Mouse (Mus musculus) intestine, embryonic 16.5 days (tissue): ENCODE measurements around the gene Synm. TPM values are rescaled to one million over a fixed set of nuclear protein-coding genes. Genes with fewer than 3 reads are reported as not detected.

Experiments
- ATAC-seq: fragments of 200-750 bp; cut with Nextera tagmentation; 2 replicates; pipeline ENCODE4 v1.8.0; 2017; ENCODE audit warnings: moderate TSS enrichment, moderate library complexity
- H3K27ac ChIP-seq: fragments of 300-500 bp; sonication (generic); 2 replicates; pipeline ENCODE4 v1.5.1; 2014; ENCODE audit warnings: mild to moderate bottlenecking, low read length
- H3K27me3 ChIP-seq: fragments of 300-500 bp; sonication (generic); replicated peaks from 2 replicates; pipeline ENCODE4 v1.6.1; 2014; ENCODE audit warnings: low read length, control low read depth, mixed read lengths; ENCODE audit not compliant: control insufficient read depth, insufficient read depth
- H3K36me3 ChIP-seq: fragments of 300-500 bp; sonication (generic); 2 replicates; pipeline ENCODE4 v1.6.1; 2014; ENCODE audit warnings: low read length, control low read depth; ENCODE audit not compliant: control insufficient read depth, insufficient read depth
- H3K4me1 ChIP-seq: fragments of 300-500 bp; sonication (generic); 2 replicates; pipeline ENCODE4 v1.6.1; 2014; ENCODE audit warnings: low read length, control low read depth, mixed read lengths; ENCODE audit not compliant: control insufficient read depth, insufficient read depth
- H3K4me2 ChIP-seq: fragments of 300-500 bp; sonication (generic); 2 replicates; pipeline ENCODE4 v1.6.1; 2014; ENCODE audit warnings: low read depth, low read length, control low read depth
- H3K4me3 ChIP-seq: fragments of 300-500 bp; sonication (generic); 2 replicates; pipeline ENCODE4 v1.5.1; 2014; ENCODE audit warnings: mild to moderate bottlenecking, low read length
- H3K9ac ChIP-seq: fragments of 300-500 bp; sonication (generic); 2 replicates; pipeline ENCODE4 v1.6.1; 2014; ENCODE audit warnings: low read depth, low read length
- H3K9me3 ChIP-seq: fragments of 300-500 bp; sonication (generic); 2 replicates; pipeline ENCODE4 v1.6.1; 2016; ENCODE audit warnings: low read length, control low read depth; ENCODE audit not compliant: control insufficient read depth
- WGBS: fragments of 180-500 bp; shearing (Covaris S2); extraction: QIAGEN DNeasy Blood & Tissue Kit; methylation state at CpG from one replicate; pipeline ENCODE4 v1.1.7; 2014; 5-methylcytosine and 5-hydroxymethylcytosine counted together
- polyA plus RNA-seq: library from polyadenylated mRNA; unstranded; fragments of >200 nt; fragmentation: Nextera tagmentation; extraction: Ambion mirVana; gene quantifications from 2 replicates; pipeline ENCODE4 v1.2.1, GENCODE M21; 2015

Gene Synm
- polyA plus RNA-seq, 1 experiment from 2014 or later = 4.5 TPM

- Histone ChIP-seq H3K9ac (no peak overlapping the region), H3K4me1 (peaks cover 2% of the 10 kb centered on the region; the same call in 1 of the 2 replicates), H3K27me3 (no peaks in the 10 kb centered on the region), H3K27ac (no peak overlapping the region), H3K4me2 (no peak overlapping the region), H3K4me3 (no peak overlapping the region), H3K9me3 (peaks cover 3% of the 10 kb centered on the region; the same call in 1 of the 2 replicates), H3K36me3 (peaks cover 3% of the 10 kb centered on the region; the same call in 1 of the 2 replicates)
- ATAC-seq = no peak
- WGBS = 77% methylated on average over 10 of the region's 10 CpGs
Observed at GRCm38 (mm10) chr7:67716925-67717324, 42.6 kb downstream of the Synm start.

DNA sequence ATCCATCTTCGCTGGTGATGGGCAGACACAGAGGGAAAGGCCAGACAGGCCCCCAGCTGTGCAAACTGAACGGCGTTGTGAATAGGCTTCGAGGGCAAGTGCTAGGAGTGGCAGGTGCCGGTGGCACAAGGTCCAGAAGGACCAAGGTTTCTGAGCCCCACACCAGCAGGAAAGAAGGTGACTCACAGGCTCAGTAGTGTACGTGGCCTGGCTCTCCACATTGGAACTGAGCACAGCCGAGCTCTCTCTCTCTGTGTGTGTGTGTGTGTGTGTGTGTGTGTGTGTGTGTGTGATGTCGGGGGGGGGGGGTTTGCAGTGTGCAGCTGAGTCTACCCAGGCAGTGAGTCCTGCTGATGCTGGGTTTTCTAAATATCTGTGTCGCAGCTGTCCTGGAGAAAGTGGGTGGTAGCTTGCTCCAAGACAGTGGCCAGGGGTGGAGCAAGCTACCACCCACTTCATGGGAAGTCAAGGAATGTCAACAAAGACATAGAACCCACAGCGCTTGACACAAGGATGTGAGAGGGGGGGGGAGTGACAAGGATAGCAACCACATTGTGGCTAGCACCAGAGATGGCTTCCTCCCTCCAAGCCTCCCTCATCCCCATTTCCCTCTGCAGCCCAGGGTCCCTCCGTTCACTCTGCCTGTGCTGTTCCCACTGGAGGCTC lies 43.2 kb downstream of the Synm start:
- no peak overlapping the region for H3K4me3 ChIP-seq
- H3K4me2 ChIP-seq = no peak overlapping the region
- H3K9ac ChIP-seq = no peak overlapping the region
- WGBS = 68% methylated on average over 10 of the region's 11 CpGs
- peaks cover 3% of the 10 kb centered on the region; the same call in 1 of the 2 replicates for H3K9me3 ChIP-seq
- peak; percentile 26; the same call in 1 of the 2 replicates for ATAC-seq
- peaks cover 2% of the 10 kb centered on the region; the same call in 1 of the 2 replicates for H3K4me1 ChIP-seq
- no peaks in the 10 kb centered on the region for H3K27me3 ChIP-seq
- peaks cover 3% of the 10 kb centered on the region; the same call in 1 of the 2 replicates for H3K36me3 ChIP-seq
- H3K27ac ChIP-seq = no peak overlapping the region

DNA sequence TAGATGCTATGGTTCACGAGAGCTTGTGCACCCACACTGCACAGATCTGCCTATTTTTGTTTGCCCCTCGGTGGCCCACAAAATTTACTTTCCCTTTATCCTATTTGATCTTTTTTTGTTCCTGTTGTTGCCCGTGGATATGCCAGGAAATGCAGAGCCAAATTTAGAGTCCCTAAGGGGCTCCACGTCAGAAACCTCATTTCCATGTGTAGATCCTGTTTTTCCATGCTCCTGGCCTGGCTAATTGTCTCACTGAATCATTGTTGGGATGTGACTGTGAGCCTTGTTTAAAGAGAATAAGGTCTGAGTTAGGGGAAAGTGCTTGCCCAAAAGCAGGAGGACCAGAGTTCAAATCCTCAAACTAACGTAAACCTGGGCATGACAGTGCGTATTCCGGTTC lies 44.4 kb downstream of the Synm start:
- no peak overlapping the region for H3K4me3 ChIP-seq
- no peaks in the 10 kb centered on the region for H3K27me3 ChIP-seq
- peaks cover 3% of the 10 kb centered on the region; the same call in 1 of the 2 replicates for H3K36me3 ChIP-seq
- H3K4me1 ChIP-seq = peaks cover 2% of the 10 kb centered on the region; the same call in 1 of the 2 replicates
- 75% methylated on average over 7 of the region's 7 CpGs for WGBS
- peaks cover 3% of the 10 kb centered on the region; the same call in 1 of the 2 replicates for H3K9me3 ChIP-seq
- H3K27ac ChIP-seq = 0 out of 2 replicates have a peak overlapping the region, but pooled peaks have one; percentile 5
- H3K4me2 ChIP-seq = no peak overlapping the region
- ATAC-seq = no peak
- H3K9ac ChIP-seq = no peak overlapping the region

GRCm38 (mm10) chr7:67713820-67714510 lies 45.6 kb downstream of the Synm start:
- Histone ChIP-seq H3K27ac (no peak overlapping the region), H3K36me3 (peaks cover 3% of the 10 kb centered on the region; the same call in 1 of the 2 replicates), H3K4me3 (no peak overlapping the region), H3K9me3 (peaks cover 3% of the 10 kb centered on the region; the same call in 1 of the 2 replicates), H3K4me1 (peaks cover 2% of the 10 kb centered on the region; the same call in 1 of the 2 replicates), H3K27me3 (no peaks in the 10 kb centered on the region), H3K9ac (no peak overlapping the region), H3K4me2 (no peak overlapping the region)
- ATAC-seq = peak; percentile 34; the same call in 1 of the 2 replicates
- 72% methylated on average over 19 of the region's 19 CpGs for WGBS

DNA sequence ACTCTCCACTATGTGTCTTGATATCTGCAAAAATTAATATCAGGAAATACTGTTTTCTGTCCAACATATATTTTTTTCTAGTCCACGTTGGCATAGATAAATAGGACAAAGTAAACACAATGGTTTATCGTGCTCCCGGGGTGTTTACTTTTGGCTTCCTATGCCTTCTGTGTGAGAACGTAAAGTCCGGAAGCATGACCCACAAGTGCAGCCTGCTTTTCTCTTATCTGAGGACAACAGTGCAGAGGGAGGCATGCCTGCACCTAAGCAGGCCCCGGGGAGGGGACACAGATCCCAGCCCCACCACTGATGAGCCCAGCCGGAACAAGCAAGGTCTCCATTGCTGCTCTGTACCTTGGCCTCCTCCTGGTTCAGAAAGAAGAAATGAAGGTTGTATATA lies 49.3 kb downstream of the Synm start:
- H3K4me1 ChIP-seq = no peaks in the 10 kb centered on the region
- no peaks in the 10 kb centered on the region for H3K27me3 ChIP-seq
- WGBS = 46% methylated on average over 7 of the region's 7 CpGs
- peaks cover 3% of the 10 kb centered on the region; the same call in 1 of the 2 replicates for H3K36me3 ChIP-seq
- H3K27ac ChIP-seq = no peak overlapping the region
- H3K9me3 ChIP-seq = peaks cover 3% of the 10 kb centered on the region; the same call in 1 of the 2 replicates
- H3K9ac ChIP-seq = no peak overlapping the region
- peak; percentile 36; the same call in 1 of the 2 replicates for ATAC-seq
- no peak overlapping the region for H3K4me2 ChIP-seq
- H3K4me3 ChIP-seq = no peak overlapping the region

DNA sequence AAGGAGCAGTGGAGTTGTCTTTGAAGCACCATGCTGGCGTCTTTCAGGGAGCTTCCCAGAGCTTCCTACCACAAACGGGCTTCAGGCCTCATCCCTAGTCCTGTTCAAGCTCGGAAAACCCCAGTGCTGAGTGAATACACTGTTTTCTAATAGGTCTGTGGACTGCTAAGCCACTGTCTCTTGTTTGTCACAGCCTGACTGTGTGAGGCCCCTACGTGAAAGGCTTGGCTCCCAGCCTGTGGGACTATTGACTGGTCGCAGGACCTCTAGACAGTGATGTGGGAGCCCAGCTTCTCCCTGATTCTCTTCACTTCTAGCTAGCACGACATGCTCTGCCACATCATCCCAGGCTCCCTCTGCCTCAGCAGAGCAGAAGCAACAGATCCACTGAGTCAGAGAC lies 51.4 kb downstream of the Synm start:
- Histone ChIP-seq H3K9ac (no peak overlapping the region), H3K4me3 (no peak overlapping the region), H3K4me1 (no peaks in the 10 kb centered on the region; the same call in 1 of the 2 replicates), H3K9me3 (peaks cover 3% of the 10 kb centered on the region; the same call in 1 of the 2 replicates), H3K27ac (no peak overlapping the region), H3K4me2 (no peak overlapping the region), H3K27me3 (no peaks in the 10 kb centered on the region), H3K36me3 (peaks cover 3% of the 10 kb centered on the region; the same call in 1 of the 2 replicates)
- no peak for ATAC-seq
- 87% methylated on average over 6 of the region's 6 CpGs for WGBS

- 58% methylated on average over 17 of the region's 17 CpGs for WGBS
- H3K27me3 ChIP-seq = no peaks in the 10 kb centered on the region
- H3K4me3 ChIP-seq = no peak overlapping the region
- H3K36me3 ChIP-seq = peaks cover 3% of the 10 kb centered on the region; the same call in 1 of the 2 replicates
- H3K27ac ChIP-seq = peak overlapping the region; percentile 76
- peak; percentile 70 for ATAC-seq
- no peaks in the 10 kb centered on the region; the same call in 1 of the 2 replicates for H3K4me1 ChIP-seq
- no peak overlapping the region for H3K4me2 ChIP-seq
- H3K9me3 ChIP-seq = no peaks in the 10 kb centered on the region
- no peak overlapping the region for H3K9ac ChIP-seq
Observed at GRCm38 (mm10) chr7:67701252-67701914, 58.2 kb downstream of the Synm start.

DNA sequence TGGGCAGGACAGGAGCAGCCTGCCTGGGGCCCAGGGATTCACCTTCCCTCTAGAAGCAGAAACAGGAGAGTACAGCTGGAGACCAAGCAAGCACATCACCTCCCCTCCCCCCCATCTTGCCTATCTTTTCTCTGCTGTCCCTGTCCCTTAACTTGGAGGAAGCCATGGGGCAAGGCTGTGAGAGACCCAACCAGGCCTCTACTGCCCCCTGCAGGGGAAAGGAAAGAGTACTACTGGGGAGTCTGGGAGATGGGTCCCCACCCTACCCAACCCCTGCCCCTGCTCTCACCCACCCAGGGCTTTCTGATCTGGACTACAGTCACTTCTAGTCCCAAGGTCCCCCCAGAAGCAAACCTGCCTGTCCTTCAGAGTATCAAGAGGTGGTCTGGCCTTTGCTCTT lies 58.7 kb downstream of the Synm start:
- no peaks in the 10 kb centered on the region for H3K27me3 ChIP-seq
- H3K9ac ChIP-seq = no peak overlapping the region
- peak overlapping the region; percentile 76 for H3K27ac ChIP-seq
- H3K4me3 ChIP-seq = no peak overlapping the region
- no peak overlapping the region for H3K4me2 ChIP-seq
- H3K9me3 ChIP-seq = no peaks in the 10 kb centered on the region
- ATAC-seq = peak; percentile 54
- no peaks in the 10 kb centered on the region; the same call in 1 of the 2 replicates for H3K4me1 ChIP-seq
- peaks cover 3% of the 10 kb centered on the region; the same call in 1 of the 2 replicates for H3K36me3 ChIP-seq

DNA sequence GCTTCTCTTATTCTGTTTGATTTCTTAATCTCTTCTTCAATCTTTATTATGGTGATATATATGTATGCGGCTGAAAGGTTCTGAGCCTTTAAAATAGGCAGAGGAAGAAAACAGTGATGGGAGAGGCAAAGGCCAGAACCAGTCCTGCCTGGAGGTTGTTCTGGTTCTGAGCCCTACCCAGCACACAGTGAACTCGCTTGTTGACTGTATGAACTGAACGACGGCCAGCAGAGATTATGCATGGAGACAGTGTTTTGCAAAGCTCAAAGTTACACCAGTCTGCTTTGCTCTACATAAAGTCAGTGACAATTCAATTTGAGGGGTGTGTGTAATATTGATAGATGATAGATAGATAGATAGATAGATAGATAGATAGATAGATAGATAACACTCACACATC lies 60.2 kb downstream of the Synm start:
- WGBS = 88% methylated on average over 4 of the region's 4 CpGs
- H3K9me3 ChIP-seq = no peaks in the 10 kb centered on the region
- no peak overlapping the region for H3K4me2 ChIP-seq
- H3K27ac ChIP-seq = no peak overlapping the region
- ATAC-seq = no peak
- no peaks in the 10 kb centered on the region; the same call in 1 of the 2 replicates for H3K4me1 ChIP-seq
- no peaks in the 10 kb centered on the region for H3K27me3 ChIP-seq
- peaks cover 3% of the 10 kb centered on the region; the same call in 1 of the 2 replicates for H3K36me3 ChIP-seq
- no peak overlapping the region for H3K4me3 ChIP-seq
- H3K9ac ChIP-seq = no peak overlapping the region
